Mouse (Mus musculus): ENCODE measurements around the gene Nfkbid. TPM values are rescaled to one million over a fixed set of nuclear protein-coding genes. Genes with fewer than 3 reads are reported as not detected.

Gene Nfkbid
- polyA plus RNA-seq, 1 experiment from 2014 or later, result 3.1 TPM

GRCm38 (mm10) chr7:30421890-30422435, 431 bp downstream of the Nfkbid start:
- peak; percentile 89 for ATAC-seq (ENCODE audit: low read depth)
- no peaks in the 10 kb centered on the region for H3K36me3 ChIP-seq (ENCODE audit: control insufficient read depth, insufficient read depth, low read length)
- H3K4me1 ChIP-seq (ENCODE audit: control insufficient read depth, insufficient read depth, low read length), result 0 out of 2 replicates have a peak, but pooled peaks cover 3% of the 10 kb centered on the region
- no peak overlapping the region for H3K27ac ChIP-seq (ENCODE audit: low read depth, low read length)
- no peaks in the 10 kb centered on the region for H3K9me3 ChIP-seq (ENCODE audit: control insufficient read depth, low read length)
- peak overlapping the region; percentile 85 for H3K4me2 ChIP-seq (ENCODE audit: low read depth, low read length)
- WGBS, result under 1% methylated on average over 45 of the region's 45 CpGs
- no peaks in the 10 kb centered on the region for H3K27me3 ChIP-seq (ENCODE audit: control insufficient read depth, insufficient read depth, low read length)
- H3K4me3 ChIP-seq (ENCODE audit: low read depth, low read length), result peak overlapping the region; percentile 55
- peak overlapping the region; percentile 63 for H3K9ac ChIP-seq (replicated peaks; ENCODE audit: low read depth, low read length)

- ATAC-seq (ENCODE audit: low read depth), result peak; percentile 45
- no peaks in the 10 kb centered on the region for H3K9me3 ChIP-seq (ENCODE audit: control insufficient read depth, low read length)
- H3K27me3 ChIP-seq (ENCODE audit: control insufficient read depth, insufficient read depth, low read length), result no peaks in the 10 kb centered on the region
- H3K36me3 ChIP-seq (ENCODE audit: control insufficient read depth, insufficient read depth, low read length), result no peaks in the 10 kb centered on the region; the same call in 1 of the 2 replicates
- WGBS, result 18% methylated on average over 9 of the region's 9 CpGs
- H3K4me2 ChIP-seq (ENCODE audit: low read depth, low read length), result peak overlapping the region; percentile 85
- peak overlapping the region; percentile 55 for H3K4me3 ChIP-seq (ENCODE audit: low read depth, low read length)
- H3K9ac ChIP-seq (replicated peaks; ENCODE audit: low read depth, low read length), result peak overlapping the region; percentile 63
- H3K4me1 ChIP-seq (ENCODE audit: control insufficient read depth, insufficient read depth, low read length), result 0 out of 2 replicates have a peak, but pooled peaks cover 3% of the 10 kb centered on the region
- no peak overlapping the region; the same call in 1 of the 2 replicates for H3K27ac ChIP-seq (ENCODE audit: low read depth, low read length)
Observed at GRCm38 (mm10) chr7:30422560-30422959, 1.0 kb downstream of the Nfkbid start.

DNA sequence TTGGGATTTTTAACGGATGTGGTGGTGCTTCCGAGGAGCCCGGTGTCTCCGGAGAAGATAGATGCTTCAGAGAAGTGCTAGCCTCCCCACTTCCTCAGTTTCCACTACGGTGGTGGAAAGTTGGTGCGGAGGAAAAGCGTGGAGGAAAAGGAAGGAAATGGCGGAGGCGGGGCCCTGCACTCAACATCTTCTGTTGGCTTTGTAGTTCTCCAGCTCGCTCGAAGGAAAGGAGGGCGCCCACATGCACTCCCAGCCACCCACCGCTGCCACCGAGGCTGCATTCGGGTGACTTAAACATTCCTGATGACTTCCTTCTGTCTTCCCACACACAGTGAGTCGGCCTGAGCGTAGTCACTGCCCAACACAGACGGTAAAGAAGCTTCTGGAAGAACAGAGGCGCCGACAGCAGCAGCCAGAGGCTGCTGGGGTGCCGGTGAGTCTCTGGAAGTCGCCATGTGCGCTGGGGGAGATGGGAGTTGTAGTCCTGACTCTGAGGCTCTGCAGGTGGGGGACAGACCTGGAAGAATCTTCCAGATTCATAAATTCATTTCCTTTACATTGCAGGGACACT, 1.6 kb downstream of the Nfkbid start:
- Histone ChIP-seq H3K4me1 (ENCODE audit: control insufficient read depth, insufficient read depth, low read length) (0 out of 2 replicates have a peak, but pooled peaks cover 3% of the 10 kb centered on the region), H3K9me3 (ENCODE audit: control insufficient read depth, low read length) (no peaks in the 10 kb centered on the region), H3K4me3 (ENCODE audit: low read depth, low read length) (peak overlapping the region; percentile 55), H3K4me2 (ENCODE audit: low read depth, low read length) (peak overlapping the region; percentile 85), H3K27ac (ENCODE audit: low read depth, low read length) (0 out of 2 replicates have a peak overlapping the region, but pooled peaks have one; percentile 10), H3K36me3 (ENCODE audit: control insufficient read depth, insufficient read depth, low read length) (no peaks in the 10 kb centered on the region; the same call in 1 of the 2 replicates), H3K27me3 (ENCODE audit: control insufficient read depth, insufficient read depth, low read length) (no peaks in the 10 kb centered on the region), H3K9ac (replicated peaks; ENCODE audit: low read depth, low read length) (no peak overlapping the region; the same call in 1 of the 2 replicates)
- ATAC-seq (ENCODE audit: low read depth), result no peak
- WGBS, result 51% methylated on average over 23 of the region's 23 CpGs

- Histone ChIP-seq H3K9me3 (ENCODE audit: control insufficient read depth, low read length) (no peaks in the 10 kb centered on the region), H3K9ac (replicated peaks; ENCODE audit: low read depth, low read length) (no peak overlapping the region), H3K4me3 (ENCODE audit: low read depth, low read length) (no peak overlapping the region), H3K36me3 (ENCODE audit: control insufficient read depth, insufficient read depth, low read length) (no peaks in the 10 kb centered on the region; the same call in 1 of the 2 replicates), H3K27ac (ENCODE audit: low read depth, low read length) (no peak overlapping the region), H3K4me1 (ENCODE audit: control insufficient read depth, insufficient read depth, low read length) (no peaks in the 10 kb centered on the region), H3K27me3 (ENCODE audit: control insufficient read depth, insufficient read depth, low read length) (no peaks in the 10 kb centered on the region), H3K4me2 (ENCODE audit: low read depth, low read length) (no peak overlapping the region)
- no peak for ATAC-seq (ENCODE audit: low read depth)
Observed at GRCm38 (mm10) chr7:30429327-30429726, 7.8 kb downstream of the Nfkbid start.

- H3K4me1 ChIP-seq (ENCODE audit: control insufficient read depth, insufficient read depth, low read length), result no peaks in the 10 kb centered on the region
- ATAC-seq (ENCODE audit: low read depth), result no peak
- 55% methylated on average over 2 of the region's 2 CpGs for WGBS
Observed at GRCm38 (mm10) chr7:30430191-30430590, 8.7 kb downstream of the Nfkbid start.

DNA sequence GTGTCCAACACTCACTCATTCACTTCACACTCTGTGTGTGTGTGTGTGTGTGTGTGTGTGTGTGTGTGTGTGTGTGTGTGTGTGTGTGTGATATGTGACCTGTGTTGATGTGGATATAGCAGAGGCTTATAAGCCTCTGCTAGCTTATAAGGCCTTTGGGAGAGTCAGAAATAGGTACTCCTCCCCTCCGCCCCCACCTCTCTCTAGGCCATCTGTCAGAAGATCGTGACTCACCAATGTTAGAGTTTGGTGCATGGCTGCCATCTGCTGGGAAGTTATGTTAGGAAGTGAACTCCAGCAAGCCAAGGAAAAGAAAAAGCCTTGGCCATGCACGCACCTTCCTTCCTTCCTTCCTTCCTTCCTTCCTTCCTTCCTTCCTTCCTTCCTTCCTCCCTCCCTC, 10.3 kb downstream of the Nfkbid start:
- WGBS, result 13% methylated on average over 3 of the region's 3 CpGs
- Histone ChIP-seq H3K4me3 (ENCODE audit: low read depth, low read length) (no peak overlapping the region), H3K27me3 (ENCODE audit: control insufficient read depth, insufficient read depth, low read length) (no peaks in the 10 kb centered on the region), H3K9ac (replicated peaks; ENCODE audit: low read depth, low read length) (no peak overlapping the region), H3K4me1 (ENCODE audit: control insufficient read depth, insufficient read depth, low read length) (no peaks in the 10 kb centered on the region), H3K4me2 (ENCODE audit: low read depth, low read length) (no peak overlapping the region), H3K9me3 (ENCODE audit: control insufficient read depth, low read length) (no peaks in the 10 kb centered on the region), H3K27ac (ENCODE audit: low read depth, low read length) (no peak overlapping the region), H3K36me3 (ENCODE audit: control insufficient read depth, insufficient read depth, low read length) (peaks cover 20% of the 10 kb centered on the region)
- peak; percentile 81 for ATAC-seq (ENCODE audit: low read depth)

More at GRCm38 (mm10) chr7:30430191-30430590, 8.7 kb downstream of the Nfkbid start:
- H3K9ac ChIP-seq (replicated peaks; ENCODE audit: low read depth, low read length), result no peak overlapping the region
- H3K4me3 ChIP-seq (ENCODE audit: low read depth, low read length), result no peak overlapping the region
- no peaks in the 10 kb centered on the region for H3K9me3 ChIP-seq (ENCODE audit: control insufficient read depth, low read length)
- peaks cover 5% of the 10 kb centered on the region for H3K36me3 ChIP-seq (ENCODE audit: control insufficient read depth, insufficient read depth, low read length)
- H3K27ac ChIP-seq (ENCODE audit: low read depth, low read length), result no peak overlapping the region
- no peak overlapping the region for H3K4me2 ChIP-seq (ENCODE audit: low read depth, low read length)
- no peaks in the 10 kb centered on the region for H3K27me3 ChIP-seq (ENCODE audit: control insufficient read depth, insufficient read depth, low read length)

DNA sequence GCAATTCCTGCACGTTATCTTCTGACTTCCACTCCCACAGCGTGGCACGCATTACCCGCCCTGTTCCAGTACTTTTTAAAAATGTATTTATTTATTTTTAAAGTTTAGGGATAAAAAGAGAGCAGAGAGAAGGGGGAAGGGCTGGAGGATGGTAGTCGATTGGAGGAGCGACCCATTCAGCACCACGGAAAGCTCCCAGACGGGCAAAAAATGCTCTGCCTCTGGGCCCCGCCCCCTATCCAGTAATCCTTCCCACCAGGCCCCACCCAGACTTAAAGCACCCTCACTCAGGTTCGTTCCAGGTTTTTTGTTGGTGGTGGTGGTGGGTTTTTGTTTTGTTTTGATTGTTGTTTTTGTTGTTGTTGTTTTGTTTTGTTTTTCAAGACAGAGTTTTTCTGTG, 12.7 kb downstream of the Nfkbid start:
- no peak overlapping the region for H3K4me2 ChIP-seq (ENCODE audit: low read depth, low read length)
- WGBS, result 4% methylated on average over 10 of the region's 10 CpGs
- H3K4me1 ChIP-seq (ENCODE audit: control insufficient read depth, insufficient read depth, low read length), result no peaks in the 10 kb centered on the region
- no peak overlapping the region for H3K4me3 ChIP-seq (ENCODE audit: low read depth, low read length)
- H3K27me3 ChIP-seq (ENCODE audit: control insufficient read depth, insufficient read depth, low read length), result no peaks in the 10 kb centered on the region
- no peaks in the 10 kb centered on the region for H3K9me3 ChIP-seq (ENCODE audit: control insufficient read depth, low read length)
- no peak overlapping the region for H3K27ac ChIP-seq (ENCODE audit: low read depth, low read length)
- peaks cover 29% of the 10 kb centered on the region for H3K36me3 ChIP-seq (ENCODE audit: control insufficient read depth, insufficient read depth, low read length)
- no peak overlapping the region for H3K9ac ChIP-seq (replicated peaks; ENCODE audit: low read depth, low read length)
- ATAC-seq (ENCODE audit: low read depth), result no peak

- no peak for ATAC-seq (ENCODE audit: low read depth)
- Histone ChIP-seq H3K36me3 (ENCODE audit: control insufficient read depth, insufficient read depth, low read length) (peaks cover 33% of the 10 kb centered on the region), H3K4me1 (ENCODE audit: control insufficient read depth, insufficient read depth, low read length) (no peaks in the 10 kb centered on the region), H3K4me3 (ENCODE audit: low read depth, low read length) (no peak overlapping the region), H3K9ac (replicated peaks; ENCODE audit: low read depth, low read length) (no peak overlapping the region), H3K4me2 (ENCODE audit: low read depth, low read length) (no peak overlapping the region), H3K9me3 (ENCODE audit: control insufficient read depth, low read length) (no peaks in the 10 kb centered on the region), H3K27me3 (ENCODE audit: control insufficient read depth, insufficient read depth, low read length) (no peaks in the 10 kb centered on the region), H3K27ac (ENCODE audit: low read depth, low read length) (no peak overlapping the region)
- 74% methylated on average over 10 of the region's 10 CpGs for WGBS
Observed at GRCm38 (mm10) chr7:30434701-30435100, 13.2 kb downstream of the Nfkbid start.

GRCm38 (mm10) chr7:30435156-30435555, 13.6 kb downstream of the Nfkbid start:
- no peaks in the 10 kb centered on the region for H3K4me1 ChIP-seq (ENCODE audit: control insufficient read depth, insufficient read depth, low read length)
- H3K9me3 ChIP-seq (ENCODE audit: control insufficient read depth, low read length), result no peaks in the 10 kb centered on the region
- peaks cover 38% of the 10 kb centered on the region for H3K36me3 ChIP-seq (ENCODE audit: control insufficient read depth, insufficient read depth, low read length)
- no peaks in the 10 kb centered on the region for H3K27me3 ChIP-seq (ENCODE audit: control insufficient read depth, insufficient read depth, low read length)
- no peak for ATAC-seq (ENCODE audit: low read depth)
- no peak overlapping the region for H3K4me3 ChIP-seq (ENCODE audit: low read depth, low read length)
- H3K4me2 ChIP-seq (ENCODE audit: low read depth, low read length), result no peak overlapping the region
- WGBS, result 52% methylated on average over 9 of the region's 9 CpGs
- no peak overlapping the region for H3K9ac ChIP-seq (replicated peaks; ENCODE audit: low read depth, low read length)
- H3K27ac ChIP-seq (ENCODE audit: low read depth, low read length), result no peak overlapping the region; the same call in 1 of the 2 replicates
